Mouse (Mus musculus) embryonic fibroblast, embryonic 13.5 days (primary cell): Measurements from ENCODE around the gene Mettl6.

ENCODE experiments used
- CTCF ChIP-seq: IDR thresholded peaks from 2 replicates; pipeline ENCODE4 v1.5.1; 2011; ENCODE audit warnings: mild to moderate bottlenecking, control low read depth, low read length, moderate library complexity, borderline replicate concordance; ENCODE audit not compliant: insufficient read depth
- POLR2A ChIP-seq: IDR thresholded peaks from 2 replicates; pipeline ENCODE4 v1.6.1; 2011; ENCODE audit warnings: low read depth, mild to moderate bottlenecking, control low read depth, low read length, moderate library complexity

DNA sequence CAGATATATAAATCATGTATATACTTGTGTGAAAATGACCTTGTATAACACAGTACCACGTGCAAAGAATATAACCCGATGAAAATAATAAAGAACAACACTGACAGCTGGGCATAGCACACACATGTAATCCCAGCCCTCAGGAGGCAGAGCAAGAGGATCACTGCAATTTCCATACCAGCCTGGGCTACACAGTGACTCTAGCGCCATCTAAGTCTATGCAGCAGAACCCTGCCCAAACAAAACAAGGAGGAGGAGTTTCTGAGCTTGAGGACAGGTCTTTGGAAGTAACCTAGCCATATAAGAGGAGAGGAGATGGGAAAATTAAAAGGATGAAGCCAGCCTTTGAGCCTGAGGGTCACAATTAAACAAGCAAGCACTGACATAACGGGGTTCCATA lies 25.1 kb downstream of the Mettl6 start:
- TF ChIP-seq CTCF, result no peak
- TF ChIP-seq POLR2A, result no peak
